ENCODE assay signal across 7 mouse cellular contexts in genomic region chr8:122475580-122476320, GRCm38 (mm10). TPM values are rescaled to one million over a fixed set of nuclear protein-coding genes. Genes with fewer than 3 reads are reported as not detected.
A peak's percentile ranks its signal among the peaks of the same experiment; 100 is the strongest.
DNase-seq lines count a peak whose midpoint lies in the region; ATAC-seq lines count a peak whose summit lies in the region.

TSS of gene Rnf166 (minus strand) at chr8:122476064.
TSS of gene Ctu2 (plus strand) at chr8:122476143.

- H3K9me3 ChIP-seq in embryonic facial prominence, embryonic 11.5 days (replicated peaks; ENCODE audit: control insufficient read depth, low read length): no peaks in the 10 kb centered on the region
- H3K9me3 ChIP-seq in limb, embryonic 11.5 days (ENCODE audit: control insufficient read depth, low read length): no peaks in the 10 kb centered on the region
- no peaks in the 10 kb centered on the region for H3K9me3 ChIP-seq in midbrain, embryonic 14.5 days (ENCODE audit: control insufficient read depth, low read length)

- H3K9ac ChIP-seq in embryonic facial prominence, embryonic 11.5 days (replicated peaks; ENCODE audit: low read length): peak within 1 kb of the TSS; percentile 92
- peak within 1 kb of the TSS; percentile 89 for H3K9ac ChIP-seq in limb, embryonic 11.5 days (ENCODE audit: low read length)
- H3K9ac ChIP-seq in midbrain, embryonic 14.5 days (replicated peaks; ENCODE audit: low read length): peak within 1 kb of the TSS; percentile 89

- peak; percentile 97 for DNase-seq in adrenal gland, postnatal 14 days
- peak; percentile 92 for DNase-seq in embryonic facial prominence, embryonic 11.5 days (ENCODE audit: low spot score)
- DNase-seq in heart, adult 11 months: peak; percentile 99
- DNase-seq in kidney, adult 18-20 months: peak; percentile 92
- DNase-seq in limb, embryonic 11.5 days (ENCODE audit: low spot score): peak; percentile 97
- peak; percentile 97 for DNase-seq in midbrain, embryonic 14.5 days
- DNase-seq in spleen, adult 18-20 months: peak; percentile 83 to 93

- no peaks in the 10 kb centered on the region for H3K27me3 ChIP-seq in embryonic facial prominence, embryonic 11.5 days (ENCODE audit: control insufficient read depth, insufficient read depth, low read length)
- no peaks in the 10 kb centered on the region for H3K27me3 ChIP-seq in limb, embryonic 11.5 days (ENCODE audit: control insufficient read depth, insufficient read depth, low read length)
- H3K27me3 ChIP-seq in midbrain, embryonic 14.5 days (ENCODE audit: control insufficient read depth, insufficient read depth, low read length): no peaks in the 10 kb centered on the region

- peaks cover 3% of the 10 kb centered on the region for H3K4me1 ChIP-seq in embryonic facial prominence, embryonic 11.5 days (ENCODE audit: control insufficient read depth, insufficient read depth, low read length)
- H3K4me1 ChIP-seq in limb, embryonic 11.5 days (ENCODE audit: control insufficient read depth, insufficient read depth, low read length): peaks cover 9% of the 10 kb centered on the region
- peaks cover 16% of the 10 kb centered on the region for H3K4me1 ChIP-seq in midbrain, embryonic 14.5 days (ENCODE audit: control insufficient read depth, insufficient read depth, low read length)

- H3K4me3 ChIP-seq in embryonic facial prominence, embryonic 11.5 days (ENCODE audit: low read depth, low read length): peak within 1 kb of the TSS; percentile 98
- peak within 1 kb of the TSS; percentile 91 for H3K4me3 ChIP-seq in limb, embryonic 11.5 days (ENCODE audit: low read depth, low read length)
- peak within 1 kb of the TSS; percentile 99 for H3K4me3 ChIP-seq in midbrain, embryonic 14.5 days (replicated peaks; ENCODE audit: low read depth, low read length)

- H3K4me2 ChIP-seq in embryonic facial prominence, embryonic 11.5 days (ENCODE audit: low read depth, low read length): peak within 1 kb of the TSS; percentile 89
- H3K4me2 ChIP-seq in limb, embryonic 11.5 days (ENCODE audit: low read depth, severe bottlenecking): peak within 1 kb of the TSS; percentile 86
- H3K4me2 ChIP-seq in midbrain, embryonic 14.5 days (ENCODE audit: low read length): peak within 1 kb of the TSS; percentile 95

- H3K27ac ChIP-seq in embryonic facial prominence, embryonic 11.5 days (replicated peaks; ENCODE audit: low read depth, low read length): peak within 1 kb of the TSS; percentile 41; the same call in 1 of the 2 replicates
- H3K27ac ChIP-seq in limb, embryonic 11.5 days (replicated peaks; ENCODE audit: low read depth, low read length): peak within 1 kb of the TSS; percentile 52; the same call in 1 of the 2 replicates
- H3K27ac ChIP-seq in midbrain, embryonic 14.5 days (replicated peaks; ENCODE audit: low read depth, low read length): peak within 1 kb of the TSS; percentile 88

- WGBS in embryonic facial prominence, embryonic 11.5 days: under 1% methylated on average over 97 of the region's 103 CpGs
- 0% methylated on average over 73 of the region's 103 CpGs for WGBS in limb, embryonic 11.5 days
- WGBS in midbrain, embryonic 14.5 days: under 1% methylated on average over 92 of the region's 103 CpGs

- peak; percentile 89 for ATAC-seq in embryonic facial prominence, embryonic 11.5 days (replicated peaks; ENCODE audit: insufficient number of reproducible peaks, low FRiP score, low TSS enrichment, low read depth)
- ATAC-seq in limb, embryonic 11.5 days (ENCODE audit: insufficient number of reproducible peaks, low FRiP score, low TSS enrichment, low read depth): peak; percentile 88
- peak; percentile 93 for ATAC-seq in midbrain, embryonic 14.5 days (ENCODE audit: low FRiP score, low TSS enrichment)

- no peaks in the 10 kb centered on the region; the same call in none of the 2 replicates for H3K36me3 ChIP-seq in embryonic facial prominence, embryonic 11.5 days (replicated peaks; ENCODE audit: control insufficient read depth, insufficient read depth, low read depth, low read length)
- peaks cover 20% of the 10 kb centered on the region for H3K36me3 ChIP-seq in limb, embryonic 11.5 days (ENCODE audit: control insufficient read depth, insufficient read depth, low read length)
- H3K36me3 ChIP-seq in midbrain, embryonic 14.5 days (ENCODE audit: control insufficient read depth, insufficient read depth, low read length): peaks cover 50% of the 10 kb centered on the region

RNA-seq across cellular contexts. Expression of gene Rnf166, which starts in this region (rescaled TPM):
- 37.9 and 38.5 TPM in 2 replicates for total RNA-seq in adrenal gland, postnatal 14 days (2021)
- 26.6 and 27.4 TPM in 2 replicates for polyA plus RNA-seq in embryonic facial prominence, embryonic 11.5 days (2014; fragmentation: Nextera tagmentation; extraction: Ambion mirVana)
- 35.3 and 36.8 TPM in 2 replicates for polyA plus RNA-seq in limb, embryonic 11.5 days (2014; fragmentation: Nextera tagmentation; extraction: Ambion mirVana)
- 33.7 and 34.4 TPM in 2 replicates for polyA plus RNA-seq in midbrain, embryonic 14.5 days (2014; fragmentation: Nextera tagmentation; extraction: Ambion mirVana)

RNA-seq across cellular contexts. Expression of gene Ctu2, which starts in this region (rescaled TPM):
- 21.3 and 23.0 TPM in 2 replicates for total RNA-seq in adrenal gland, postnatal 14 days (2021)
- 66.8 and 75.5 TPM in 2 replicates for polyA plus RNA-seq in embryonic facial prominence, embryonic 11.5 days (2014; fragmentation: Nextera tagmentation; extraction: Ambion mirVana)
- 80.7 and 81.3 TPM in 2 replicates for polyA plus RNA-seq in limb, embryonic 11.5 days (2014; fragmentation: Nextera tagmentation; extraction: Ambion mirVana)
- polyA plus RNA-seq in midbrain, embryonic 14.5 days (2014; fragmentation: Nextera tagmentation; extraction: Ambion mirVana): 80.6 and 93.1 TPM in 2 replicates

Comparison
In these comparisons a context has a peak if more than half of its experiments do, and no peak if none do; other contexts are left out.
1. Peak in every context shown above with its lines: DNase-seq, ATAC-seq, H3K4me3 ChIP-seq and H3K27ac ChIP-seq.